Mouse (Mus musculus) intestine, postnatal 0 days (tissue): ENCODE measurements around the gene Iqgap3. TPM values are rescaled to one million over a fixed set of nuclear protein-coding genes. Genes with fewer than 3 reads are reported as not detected.

Source experiments
- ATAC-seq: fragments of 200-750 bp; cut with Nextera tagmentation; 2 replicates; pipeline ENCODE4 v1.8.0; 2017; ENCODE audit warnings: mild to moderate bottlenecking, moderate TSS enrichment, moderate library complexity
- H3K27ac ChIP-seq: fragments of 300-500 bp; sonication (generic); 2 replicates; pipeline ENCODE4 v1.5.1; 2014; ENCODE audit warnings: mild to moderate bottlenecking, low read depth, low read length, moderate library complexity
- H3K27me3 ChIP-seq: fragments of 300-500 bp; sonication (generic); replicated peaks from 2 replicates; pipeline ENCODE4 v1.6.1; 2014; ENCODE audit warnings: low read length, mixed read lengths; ENCODE audit not compliant: control insufficient read depth, insufficient read depth
- H3K36me3 ChIP-seq: fragments of 300-500 bp; sonication (generic); 2 replicates; pipeline ENCODE4 v1.6.1; 2014; ENCODE audit warnings: mild to moderate bottlenecking, moderate library complexity; ENCODE audit not compliant: control insufficient read depth, insufficient read depth
- H3K4me1 ChIP-seq: fragments of 300-500 bp; sonication (generic); replicated peaks from 2 replicates; pipeline ENCODE4 v1.6.1; 2014; ENCODE audit warnings: antibody characterized with exemption, low read length, mixed read lengths; ENCODE audit not compliant: control insufficient read depth, insufficient read depth
- H3K4me2 ChIP-seq: fragments of 300-500 bp; sonication (generic); replicated peaks from 2 replicates; pipeline ENCODE4 v1.6.1; 2014; ENCODE audit warnings: low read depth, mild to moderate bottlenecking, moderate library complexity
- H3K4me3 ChIP-seq: fragments of 300-500 bp; sonication (generic); 2 replicates; pipeline ENCODE4 v1.5.1; 2014; ENCODE audit warnings: low read depth, low read length
- H3K9ac ChIP-seq: fragments of 300-500 bp; sonication (generic); 2 replicates; pipeline ENCODE4 v1.6.1; 2014; ENCODE audit warnings: mild to moderate bottlenecking, low read depth, low read length
- H3K9me3 ChIP-seq: fragments of 300-500 bp; sonication (generic); 2 replicates; pipeline ENCODE4 v1.6.1; 2016; ENCODE audit warnings: mixed run types; ENCODE audit not compliant: control insufficient read depth
- CTCF ChIP-seq: sonication (generic); IDR thresholded peaks from 2 replicates; pipeline ENCODE4 v1.5.1; 2016; ENCODE audit warnings: low read depth, mild to moderate bottlenecking, control low read depth, antibody characterized with exemption, moderate library complexity
- WGBS: fragments of 180-500 bp; shearing (Covaris S2); extraction: QIAGEN DNeasy Blood & Tissue Kit; methylation state at CpG from one replicate; pipeline ENCODE4 v1.1.7; 2014; 5-methylcytosine and 5-hydroxymethylcytosine counted together
- polyA plus RNA-seq: library from polyadenylated mRNA; unstranded; fragments of >200 nt; fragmentation: Nextera tagmentation; extraction: Ambion mirVana; gene quantifications from 2 replicates; pipeline ENCODE4 v1.2.1, GENCODE M21; 2015

The Iqgap3 gene
- polyA plus RNA-seq, 1 experiment from 2014 or later: 4.3 TPM

- Histone ChIP-seq H3K27me3 (no peaks in the 10 kb centered on the region), H3K4me2 (no peak overlapping the region), H3K27ac (no peak overlapping the region), H3K4me1 (no peaks in the 10 kb centered on the region), H3K9ac (no peak overlapping the region), H3K9me3 (no peaks in the 10 kb centered on the region), H3K4me3 (no peak overlapping the region), H3K36me3 (peaks cover 89% of the 10 kb centered on the region)
- no peak for TF ChIP-seq CTCF
- WGBS: 67% methylated on average over 8 of the region's 8 CpGs
- ATAC-seq: no peak
Measured at GRCm38 (mm10) chr3:88162259-88162658, 80.5 kb downstream of the Iqgap3 start.

DNA sequence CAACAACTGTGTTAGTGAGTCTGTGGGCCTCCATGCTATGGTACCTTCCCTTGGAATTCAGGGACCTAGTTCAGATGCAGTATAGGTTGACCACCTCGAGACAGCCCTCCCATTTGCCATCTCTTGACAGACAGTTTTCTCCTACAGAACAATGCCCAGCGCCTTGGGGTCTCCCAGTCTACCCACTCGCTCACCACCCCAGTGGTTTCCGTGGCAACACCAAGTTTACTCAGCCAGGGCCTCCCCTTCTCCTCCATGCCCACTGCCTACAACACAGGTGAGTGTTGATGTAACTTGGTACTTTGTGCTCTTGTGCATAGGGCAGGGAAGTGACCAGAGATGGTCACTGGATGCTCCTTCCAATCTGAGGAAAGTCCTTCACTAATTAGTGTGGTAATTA, 81.0 kb downstream of the Iqgap3 start:
- no peaks in the 10 kb centered on the region for H3K9me3 ChIP-seq
- TF ChIP-seq CTCF: no peak
- no peak overlapping the region for H3K27ac ChIP-seq
- H3K27me3 ChIP-seq: no peaks in the 10 kb centered on the region
- H3K4me2 ChIP-seq: no peak overlapping the region
- no peak for ATAC-seq
- no peak overlapping the region for H3K4me3 ChIP-seq
- 77% methylated on average over 4 of the region's 4 CpGs for WGBS
- no peaks in the 10 kb centered on the region for H3K4me1 ChIP-seq
- H3K9ac ChIP-seq: no peak overlapping the region
- peaks cover 91% of the 10 kb centered on the region for H3K36me3 ChIP-seq

DNA sequence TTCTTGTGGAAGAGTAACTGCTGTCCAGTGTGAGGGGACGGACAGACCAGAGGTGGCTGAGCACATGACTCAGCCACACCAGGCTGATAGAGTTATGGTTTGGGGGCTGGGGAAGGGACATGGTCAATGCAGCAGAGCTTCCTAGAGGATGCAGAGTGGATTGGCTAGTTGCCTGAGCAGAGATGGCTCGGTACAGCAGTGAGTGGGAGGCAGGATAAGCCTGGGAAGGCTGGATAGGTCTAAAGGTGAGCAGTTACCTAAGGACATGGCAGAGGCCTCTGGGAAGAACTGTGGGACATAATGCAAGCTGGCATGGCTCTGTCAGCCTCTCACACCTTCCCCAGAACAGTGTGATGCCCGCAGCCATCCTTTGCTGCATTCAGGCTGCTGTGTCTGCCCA, 82.1 kb downstream of the Iqgap3 start:
- Histone ChIP-seq H3K36me3 (peaks cover 92% of the 10 kb centered on the region), H3K4me1 (no peaks in the 10 kb centered on the region), H3K4me2 (no peak overlapping the region), H3K9me3 (no peaks in the 10 kb centered on the region), H3K9ac (no peak overlapping the region), H3K27ac (no peak overlapping the region), H3K4me3 (no peak overlapping the region), H3K27me3 (no peaks in the 10 kb centered on the region)
- WGBS: 89% methylated on average over 3 of the region's 3 CpGs
- ATAC-seq: no peak
- TF ChIP-seq CTCF: no peak

- H3K36me3 ChIP-seq: peaks cover 92% of the 10 kb centered on the region
- no peak overlapping the region for H3K4me2 ChIP-seq
- no peaks in the 10 kb centered on the region for H3K27me3 ChIP-seq
- no peak for ATAC-seq
- 93% methylated on average over 3 of the region's 3 CpGs for WGBS
- TF ChIP-seq CTCF: no peak
- no peak overlapping the region for H3K4me3 ChIP-seq
- no peak overlapping the region for H3K9ac ChIP-seq
- H3K9me3 ChIP-seq: no peaks in the 10 kb centered on the region
- H3K4me1 ChIP-seq: no peaks in the 10 kb centered on the region
- H3K27ac ChIP-seq: no peak overlapping the region
Measured at GRCm38 (mm10) chr3:88164263-88164662, 82.5 kb downstream of the Iqgap3 start.

- TF ChIP-seq CTCF: no peak
- Histone ChIP-seq H3K9ac (no peak overlapping the region), H3K4me1 (no peaks in the 10 kb centered on the region), H3K27ac (no peak overlapping the region), H3K9me3 (no peaks in the 10 kb centered on the region), H3K4me2 (no peak overlapping the region), H3K27me3 (no peaks in the 10 kb centered on the region), H3K36me3 (peaks cover 92% of the 10 kb centered on the region), H3K4me3 (no peak overlapping the region)
- no peak for ATAC-seq
- WGBS: 74% methylated on average over 5 of the region's 5 CpGs
Measured at GRCm38 (mm10) chr3:88166056-88166455, 84.3 kb downstream of the Iqgap3 start.

DNA sequence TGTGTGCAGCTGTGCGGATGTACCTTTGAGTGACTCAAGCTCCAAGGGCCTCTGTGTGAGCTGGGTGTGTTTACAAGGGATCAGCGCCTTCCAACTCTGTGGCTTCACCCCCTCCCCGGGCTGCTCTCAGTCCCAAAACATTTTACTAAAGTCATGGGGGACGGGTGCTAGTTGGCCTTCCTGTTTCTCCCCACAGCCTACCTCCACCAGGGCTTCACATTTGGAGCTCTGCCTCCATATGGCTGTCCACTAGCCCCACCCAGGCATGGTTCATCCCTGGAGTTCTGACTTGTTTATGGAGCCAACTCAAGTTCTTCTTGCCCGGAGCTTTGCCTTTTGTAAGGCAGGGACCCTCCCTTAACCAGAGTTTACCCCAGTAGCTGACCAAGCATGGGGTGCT, 88.6 kb downstream of the Iqgap3 start:
- no peak for TF ChIP-seq CTCF
- Histone ChIP-seq H3K27me3 (no peaks in the 10 kb centered on the region), H3K4me1 (no peaks in the 10 kb centered on the region), H3K4me3 (no peak overlapping the region), H3K4me2 (no peak overlapping the region), H3K9me3 (no peaks in the 10 kb centered on the region), H3K9ac (no peak overlapping the region), H3K27ac (no peak overlapping the region), H3K36me3 (peaks cover 78% of the 10 kb centered on the region)
- ATAC-seq: no peak
- WGBS: 85% methylated on average over 5 of the region's 5 CpGs

Other genes with a start within 250 kb of the Iqgap3 start
- 0.17 and 0.47 TPM in 2 replicates for gene Sh2d2a, start 235.2 kb upstream of the Iqgap3 start, polyA plus RNA-seq
- gene Prcc, start 196.4 kb upstream of the Iqgap3 start, polyA plus RNA-seq: 7.9 and 8.0 TPM in 2 replicates
- gene Hdgf, start 175.7 kb upstream of the Iqgap3 start, polyA plus RNA-seq: 93.8 and 107 TPM in 2 replicates
- gene Mrpl24, start 162.5 kb upstream of the Iqgap3 start, polyA plus RNA-seq: 74.9 and 79.5 TPM in 2 replicates
- 13.9 and 14.1 TPM in 2 replicates for gene Isg20l2, start 151.7 kb upstream of the Iqgap3 start, polyA plus RNA-seq
- gene Rrnad1, start 151.3 kb upstream of the Iqgap3 start, polyA plus RNA-seq: 5.8 and 6.1 TPM in 2 replicates
- 0.81 and 1.9 TPM in 2 replicates for gene Crabp2, start 133.3 kb upstream of the Iqgap3 start, polyA plus RNA-seq
- gene Nes, start 110.9 kb upstream of the Iqgap3 start, polyA plus RNA-seq: 9.2 and 9.5 TPM in 2 replicates
- gene Bcan, start 81.7 kb upstream of the Iqgap3 start, polyA plus RNA-seq: 0.17 and 0.24 TPM in 2 replicates
- gene Hapln2, start 54.4 kb upstream of the Iqgap3 start, polyA plus RNA-seq: not detected in 2 replicates
- gene Gpatch4, start 38.9 kb upstream of the Iqgap3 start, polyA plus RNA-seq: 13.6 and 16.8 TPM in 2 replicates
- gene Naxe, start 23.5 kb upstream of the Iqgap3 start, polyA plus RNA-seq: 109 and 118 TPM in 2 replicates
- gene Ttc24, start 3.7 kb upstream of the Iqgap3 start, polyA plus RNA-seq: not detected in 2 replicates
- gene Mef2d, start 60.4 kb downstream of the Iqgap3 start, polyA plus RNA-seq: 15.8 and 16.2 TPM in 2 replicates
- gene Rhbg, start 172.7 kb downstream of the Iqgap3 start, polyA plus RNA-seq: 0.60 and 0.65 TPM in 2 replicates
- 0.13 and 0.18 TPM in 2 replicates for gene Gm38392, start 205.2 kb downstream of the Iqgap3 start, polyA plus RNA-seq
- 6.1 and 7.2 TPM in 2 replicates for gene Tsacc, start 215.0 kb downstream of the Iqgap3 start, polyA plus RNA-seq
- gene Cct3, start 215.1 kb downstream of the Iqgap3 start, polyA plus RNA-seq: 170 and 175 TPM in 2 replicates
- gene Glmp, start 243.1 kb downstream of the Iqgap3 start, polyA plus RNA-seq: 589 and 649 TPM in 2 replicates